Mouse (Mus musculus) urinary bladder, postnatal 10 days (tissue): ENCODE measurements around the gene Casp8.
"Not testable (repeated sequence)": the region's sequence is repeated elsewhere in the genome, so short reads cannot be mapped to it uniquely, and the experiment has no call there.

Experiments
- DNase-seq: peaks from one replicate; pipeline ENCODE4 v3.0.0; 2022; ENCODE audit warnings: low spot score

Casp8 gene

DNA sequence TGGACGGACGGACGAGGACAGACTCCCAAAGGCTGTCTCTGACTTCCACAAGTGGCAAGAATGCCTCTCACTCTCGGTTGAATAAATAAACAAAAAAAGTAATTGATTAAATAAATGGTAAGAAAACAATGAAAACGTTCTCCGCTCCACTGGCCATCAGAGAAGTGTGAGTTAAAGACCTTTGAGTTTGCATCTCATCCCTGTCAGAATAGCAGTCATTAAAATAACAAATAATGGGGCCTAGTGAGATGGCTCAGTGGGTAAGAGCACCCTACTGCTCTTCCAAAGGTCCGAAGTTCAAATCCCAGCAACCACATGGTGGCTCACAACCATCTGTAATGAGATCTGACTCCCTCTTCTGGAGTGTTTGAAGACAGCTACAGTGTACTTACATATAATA, 5.5 kb downstream of the Casp8 start:
- not testable (repeated sequence) for DNase-seq

GRCm38 (mm10) chr1:58801558-58802285, 6.5 kb downstream of the Casp8 start:
- DNase-seq, result no peak

- DNase-seq, result no peak
Observed at GRCm38 (mm10) chr1:58802322-58803273, 7.4 kb downstream of the Casp8 start.

GRCm38 (mm10) chr1:58803531-58803930, 8.4 kb downstream of the Casp8 start:
- DNase-seq, result no peak

DNA sequence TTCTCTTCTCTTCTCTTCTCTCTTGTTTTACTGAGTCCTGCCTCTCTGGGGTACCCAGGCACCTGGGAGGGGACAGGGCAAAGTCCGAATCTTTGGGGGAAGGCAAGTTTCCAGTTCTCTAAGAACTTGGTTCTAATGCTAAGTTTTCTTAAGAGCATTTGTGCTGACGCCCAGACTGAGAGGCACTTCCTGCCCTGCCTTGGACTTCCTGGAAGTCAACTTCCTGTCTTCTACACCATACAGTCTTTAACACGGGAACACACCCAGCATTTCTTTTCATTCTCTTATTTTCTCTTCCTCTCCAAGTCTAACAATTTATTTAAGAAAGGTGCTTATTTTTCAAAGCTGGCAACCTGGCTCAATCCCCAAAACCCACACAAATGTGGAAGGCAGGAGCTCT, 11.5 kb downstream of the Casp8 start:
- no peak for DNase-seq

GRCm38 (mm10) chr1:58826319-58826718, 31.1 kb downstream of the Casp8 start:
- no peak for DNase-seq

GRCm38 (mm10) chr1:58830741-58831140, 35.6 kb downstream of the Casp8 start:
- DNase-seq, result no peak

DNA sequence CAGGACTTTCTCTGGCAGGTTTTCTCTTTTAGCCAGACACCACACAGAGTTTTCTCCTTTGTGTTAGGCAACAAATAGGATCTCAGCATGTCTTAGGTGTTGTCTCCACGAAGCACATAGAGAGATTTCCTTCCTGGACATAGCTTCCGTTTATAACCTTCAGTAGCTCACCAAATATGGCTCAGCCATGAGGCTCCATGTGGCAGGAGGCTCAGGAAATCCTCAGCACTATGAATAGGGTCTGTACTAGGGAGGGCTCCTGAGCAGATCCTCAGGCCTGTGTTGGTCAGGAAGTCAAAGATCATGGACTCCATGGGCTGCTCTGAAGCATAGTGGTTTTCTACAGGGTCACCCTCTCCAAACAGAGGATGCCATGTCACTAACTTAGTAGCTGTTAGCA, 37.0 kb downstream of the Casp8 start:
- no peak for DNase-seq

GRCm38 (mm10) chr1:58856811-58857210, 61.6 kb downstream of the Casp8 start:
- DNase-seq, result not testable (repeated sequence)

DNA sequence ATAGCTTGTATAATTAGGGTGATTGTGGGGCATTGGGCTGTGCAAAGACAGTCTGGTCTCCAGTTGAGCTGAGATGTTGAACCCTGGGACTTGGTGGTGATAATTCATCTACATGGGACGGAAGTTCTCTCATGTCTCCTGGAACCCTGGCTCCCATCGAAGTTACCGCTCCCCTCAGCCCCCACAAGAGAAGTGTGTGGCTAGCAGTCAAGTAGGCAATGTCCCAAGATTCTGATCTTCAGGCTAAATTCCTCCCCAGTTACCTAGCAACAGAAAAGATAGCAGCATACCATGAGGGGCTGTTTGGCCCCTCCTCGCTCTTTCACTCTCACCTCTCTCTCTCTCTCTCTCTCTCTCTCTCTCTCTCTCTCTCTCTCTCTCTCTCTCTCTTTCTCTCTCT, 64.0 kb downstream of the Casp8 start:
- DNase-seq, result not testable (repeated sequence)

DNA sequence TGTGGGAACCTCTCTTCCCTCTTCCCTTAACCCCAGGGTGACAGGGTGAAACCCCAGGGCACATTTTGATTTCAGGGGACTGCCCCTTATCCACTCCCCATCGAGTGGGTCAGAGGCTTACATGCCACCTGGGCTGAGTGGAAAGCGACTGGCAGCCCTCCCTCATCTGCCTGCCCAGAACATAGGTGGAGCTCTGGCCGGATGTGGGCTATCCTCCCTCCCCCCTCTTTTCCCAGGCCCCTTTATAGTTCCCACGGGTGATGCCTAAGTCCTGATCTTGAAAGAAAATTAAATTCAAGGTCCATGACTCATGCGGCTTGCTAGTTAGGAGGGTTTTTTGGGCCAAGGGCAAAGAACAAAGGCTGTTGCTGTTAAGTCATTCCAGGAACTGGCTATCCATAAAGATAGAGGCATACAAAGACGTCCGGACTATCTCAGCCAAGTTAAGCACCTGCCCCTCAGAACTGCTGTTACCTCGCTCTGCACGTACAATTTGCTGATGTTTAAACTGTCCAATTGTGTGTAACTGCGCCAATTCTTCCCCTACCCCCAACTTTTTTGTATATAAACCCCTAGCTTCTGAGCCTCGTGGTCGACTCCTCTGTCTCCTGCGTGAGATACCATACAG, 64.7 kb downstream of the Casp8 start:
- DNase-seq, result not testable (repeated sequence)

DNA sequence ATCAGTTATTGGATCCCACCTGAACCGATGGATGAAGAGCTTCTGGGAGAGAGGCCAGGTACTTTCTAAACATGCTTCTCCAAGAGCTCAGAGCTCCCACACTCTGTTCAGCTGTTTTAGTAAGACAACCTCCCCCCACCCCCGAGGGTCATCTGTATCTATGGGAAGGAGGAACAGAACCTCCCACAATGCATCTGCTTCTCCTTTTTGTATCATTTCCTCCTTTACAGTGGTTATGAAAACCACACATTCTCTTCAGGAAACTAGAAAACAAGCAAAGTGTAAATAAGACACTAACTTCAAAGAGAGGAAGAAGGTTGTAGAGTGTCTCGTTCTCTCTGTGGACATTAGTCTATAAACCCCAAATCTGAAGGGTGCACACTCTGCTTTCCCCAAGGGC, 65.4 kb downstream of the Casp8 start:
- DNase-seq, result not testable (repeated sequence)

DNA sequence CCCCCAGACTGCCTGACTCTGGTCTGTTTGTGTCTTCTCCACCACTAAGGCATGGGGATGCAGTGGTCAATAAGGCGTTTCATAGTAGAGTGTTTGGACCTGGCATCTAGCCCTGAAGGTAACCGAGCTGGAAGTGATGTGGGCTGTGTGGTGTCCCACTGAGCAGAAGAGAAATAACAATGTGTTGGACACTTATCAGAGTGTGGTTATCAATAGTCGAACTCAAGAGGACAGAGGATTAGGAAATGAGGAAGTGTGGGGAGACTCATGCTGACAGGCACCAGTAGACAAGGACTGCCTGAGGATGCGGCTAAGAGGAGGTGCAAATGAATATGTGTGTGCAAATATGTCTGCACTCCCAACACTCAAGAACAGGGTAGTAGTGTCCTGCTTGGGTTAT, 81.3 kb downstream of the Casp8 start:
- not testable (repeated sequence) for DNase-seq

DNA sequence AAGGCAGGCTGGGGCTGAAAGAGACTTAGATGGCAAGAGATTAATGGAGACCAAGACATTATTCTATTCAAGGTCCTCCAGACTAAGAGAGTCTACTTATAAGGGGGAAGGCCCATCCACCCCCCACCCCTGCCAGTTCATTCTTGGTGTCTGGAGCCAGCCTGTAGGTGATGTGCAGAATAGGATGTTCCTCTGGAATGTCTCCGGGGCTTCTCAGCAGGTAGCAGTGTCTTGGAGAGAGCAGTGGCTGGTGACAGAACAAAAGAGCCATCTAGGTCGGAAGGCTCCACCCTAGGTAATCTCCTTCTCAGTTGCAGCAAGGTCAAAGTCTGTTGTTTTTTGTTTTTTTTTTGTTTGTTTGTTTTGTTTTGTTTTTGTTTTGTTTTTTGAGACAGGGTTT, 84.1 kb downstream of the Casp8 start:
- DNase-seq, result not testable (repeated sequence)

- DNase-seq, result not testable (repeated sequence)
Observed at GRCm38 (mm10) chr1:58883279-58883678, 88.1 kb downstream of the Casp8 start.

- no peak for DNase-seq
Observed at GRCm38 (mm10) chr1:58885646-58886045, 90.5 kb downstream of the Casp8 start.

GRCm38 (mm10) chr1:58889826-58890546, 94.8 kb downstream of the Casp8 start:
- DNase-seq, result no peak

- not testable (repeated sequence) for DNase-seq
Observed at GRCm38 (mm10) chr1:58890697-58891290, 95.6 kb downstream of the Casp8 start.

- DNase-seq, result not testable (repeated sequence)
Observed at GRCm38 (mm10) chr1:58891481-58892170, 96.5 kb downstream of the Casp8 start.

GRCm38 (mm10) chr1:58892386-58892785, 97.2 kb downstream of the Casp8 start:
- not testable (repeated sequence) for DNase-seq
